In the genomic region with DNA sequence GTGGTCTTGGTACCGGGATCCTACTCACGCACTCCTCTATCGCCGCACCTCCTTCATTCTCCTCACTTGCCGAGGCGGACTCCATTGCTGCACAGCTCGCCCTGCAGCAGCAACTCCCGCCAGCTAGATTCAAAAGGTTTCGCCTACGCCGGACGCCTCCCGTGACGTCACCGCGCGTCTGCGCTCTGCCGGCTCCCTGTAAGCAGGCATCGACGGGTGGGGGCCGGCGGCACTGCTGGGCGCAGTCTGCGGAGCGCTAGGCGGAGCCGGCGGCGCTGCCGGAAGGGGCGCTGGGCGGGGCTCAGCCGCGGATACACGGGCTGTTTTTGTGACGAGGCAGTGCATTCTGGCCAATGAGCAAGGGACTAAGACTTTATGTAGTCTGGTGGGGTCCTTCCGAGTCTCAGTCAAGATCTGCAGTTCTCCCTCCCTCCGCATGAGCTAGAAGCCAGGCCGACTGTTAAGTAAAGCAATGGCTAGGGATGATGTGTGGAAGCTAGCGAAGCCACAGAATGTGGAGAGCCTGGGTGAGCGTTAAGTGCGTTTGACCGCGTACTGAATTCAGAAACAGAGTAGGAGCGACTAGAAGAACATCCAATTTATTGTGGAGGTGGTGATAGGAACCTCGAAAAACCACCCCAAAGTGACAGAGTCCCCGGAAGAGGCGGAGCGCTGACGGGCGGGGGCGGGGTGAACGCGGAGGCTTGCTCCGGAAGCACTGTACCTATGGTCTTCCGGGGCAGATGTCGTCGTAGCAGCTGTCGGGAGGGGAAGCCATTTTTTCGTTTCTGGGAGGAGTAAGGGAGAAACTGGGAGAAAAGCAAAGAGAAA, we compare ENCODE assay signal across 8 mouse cellular contexts. TPM values are rescaled to one million over a fixed set of nuclear protein-coding genes. Genes with fewer than 3 reads are reported as not detected.
DNase-seq lines count a peak whose midpoint lies in the region; ATAC-seq and TF ChIP-seq lines count a peak whose summit lies in the region.

Mastl (minus strand) TSS at position 248 of the 831 bp plus-strand sequence.
Yme1l1 (plus strand) TSS at position 593 of the 831 bp plus-strand sequence.

- peak; percentile 26; the same call in 1 of the 2 replicates for TF ChIP-seq CTCF in gastrocnemius, adult 2 months (IDR thresholded peaks at IDR 0.05)
- peak; percentile 59 for TF ChIP-seq CTCF in hindbrain, postnatal 0 days (IDR thresholded peaks at IDR 0.05; ENCODE audit: low read depth)
- TF ChIP-seq CTCF in left cerebral cortex, adult 2 months (IDR thresholded peaks at IDR 0.05) = peak; percentile 39

- peaks cover 16% of the 10 kb centered on the region; the same call in 1 of the 2 replicates for H3K4me1 ChIP-seq in hindbrain, postnatal 0 days (ENCODE audit: insufficient read depth, low read length)

- H3K27ac ChIP-seq in gastrocnemius, adult 2 months = peak within 1 kb of the TSS; percentile 97
- peak within 1 kb of the TSS; percentile 99 for H3K27ac ChIP-seq in hindbrain, postnatal 0 days
- H3K27ac ChIP-seq in left cerebral cortex, adult 2 months = peak within 1 kb of the TSS; percentile 100

- peak within 1 kb of the TSS; percentile 81 for H3K9ac ChIP-seq in hindbrain, postnatal 0 days (replicated peaks; ENCODE audit: low read length)

- peak; percentile 99 for DNase-seq in ZHBTc4 (ENCODE audit: low read depth, low spot score)
- peak; percentile 99 for DNase-seq in gastrocnemius, adult 2 months
- DNase-seq in hindbrain, postnatal 0 days (ENCODE audit: low spot score) = peak; percentile 99
- peak; percentile 98 to 99 for DNase-seq in left cerebral cortex, adult 2 months (ENCODE audit: extremely low spot score in 1 of 2, low spot score in 2 of 2)
- peak; percentile 97 to 98 for DNase-seq in right cerebral cortex, adult 2 months (ENCODE audit: low spot score in 2 of 2)
- peak; percentile 98 for DNase-seq in urinary bladder, postnatal 14 days (ENCODE audit: low spot score)

- peak within 1 kb of the TSS; percentile 83 for H3K4me3 ChIP-seq in gastrocnemius, adult 2 months
- peak within 1 kb of the TSS; percentile 73 for H3K4me3 ChIP-seq in hindbrain, postnatal 0 days (ENCODE audit: low read length)
- H3K4me3 ChIP-seq in left cerebral cortex, adult 2 months = peak within 1 kb of the TSS; percentile 89

- intact Hi-C loops in gastrocnemius, adult 2 months (cut with DNase I) = loop anchor here (2.0 to 5.0 kb wide), 4 partner anchors 34 to 259 kb away; partner anchors contain the start of genes Acbd5 and Pdss1
- intact Hi-C loops in left cerebral cortex, adult 2 months (cut with DNase I) = loop anchor here (2.0 to 5.0 kb wide), 3 partner anchors 87 to 261 kb away; partner anchors contain the start of genes Abi1, Acbd5 and Pdss1

- no peaks in the 10 kb centered on the region for H3K36me3 ChIP-seq in hindbrain, postnatal 0 days (ENCODE audit: insufficient read depth, low read length)

- under 1% methylated on average over 61 of the region's 61 CpGs for WGBS in hindbrain, postnatal 0 days

- H3K9me3 ChIP-seq in hindbrain, postnatal 0 days (ENCODE audit: low read length) = no peaks in the 10 kb centered on the region

- H3K4me2 ChIP-seq in hindbrain, postnatal 0 days (ENCODE audit: low read depth, low read length) = peak within 1 kb of the TSS; percentile 74

- ATAC-seq in common myeloid progenitor, adult 5-6 weeks (replicated peaks; ENCODE audit: low read depth, poor library complexity, severe bottlenecking) = peak; percentile 84
- ATAC-seq in hindbrain, postnatal 0 days = peak; percentile 98
- ATAC-seq in megakaryocyte, adult 5-6 weeks (ENCODE audit: poor library complexity, severe bottlenecking) = peak; percentile 90

- H3K27me3 ChIP-seq in hindbrain, postnatal 0 days (ENCODE audit: insufficient read depth, low read length) = no peaks in the 10 kb centered on the region

RNA-seq across cellular contexts. Expression of gene Mastl, which starts in this region (rescaled TPM):
- 12.3 and 21.9 TPM in 2 replicates for total RNA-seq in common myeloid progenitor, adult 5-6 weeks (2017)
- under 1 TPM; 0.36 TPM for total RNA-seq in gastrocnemius, adult 2 months (2021)
- total RNA-seq in hindbrain, postnatal 0 days (2014; rRNA removed) = 2.4 and 2.5 TPM in 2 replicates
- polyA plus RNA-seq in hindbrain, postnatal 0 days (2015; fragmentation: Nextera tagmentation; extraction: Ambion mirVana) = 2.2 and 3.0 TPM in 2 replicates
- 1 to 10 TPM in 1 of 2 experiments, under 1 TPM in 1; 0.94 to 1.2 TPM for total RNA-seq in left cerebral cortex, adult 2 months (2021)
- total RNA-seq in megakaryocyte, adult 5-6 weeks (2015) = 12.8 and 19.3 TPM in 2 replicates
- total RNA-seq in megakaryocyte, adult 5-6 weeks (2017) = 14.8 and 17.3 TPM in 2 replicates

RNA-seq across cellular contexts. Expression of gene Yme1l1, which starts in this region (rescaled TPM):
- 99.5 and 128 TPM in 2 replicates for total RNA-seq in common myeloid progenitor, adult 5-6 weeks (2017)
- total RNA-seq in gastrocnemius, adult 2 months (2021) = 10 to 100 TPM; 56.8 to 68.1 TPM
- total RNA-seq in hindbrain, postnatal 0 days (2014; rRNA removed) = 41.6 and 42.6 TPM in 2 replicates
- polyA plus RNA-seq in hindbrain, postnatal 0 days (2015; fragmentation: Nextera tagmentation; extraction: Ambion mirVana) = 50.9 and 55.2 TPM in 2 replicates
- total RNA-seq in left cerebral cortex, adult 2 months (2021) = 10 to 100 TPM; 83.9 to 86.0 TPM
- total RNA-seq in megakaryocyte, adult 5-6 weeks (2015) = 66.5 and 77.7 TPM in 2 replicates
- 75.6 and 81.4 TPM in 2 replicates for total RNA-seq in megakaryocyte, adult 5-6 weeks (2017)

Comparison
In these comparisons a context has a peak if more than half of its experiments do, and no peak if none do; other contexts are left out.
1. Peak in every context shown above with its lines: DNase-seq, ATAC-seq, H3K4me3 ChIP-seq and H3K27ac ChIP-seq.